Mouse (Mus musculus) heart, postnatal 0 days (tissue): ENCODE results near the gene Bnipl. TPM values are rescaled to one million over a fixed set of nuclear protein-coding genes. Genes with fewer than 3 reads are reported as not detected.

Experiments
- ATAC-seq: fragments of 200-750 bp; cut with Nextera tagmentation; 2 replicates; pipeline ENCODE4 v1.8.0; 2017; ENCODE audit warnings: low read depth, moderate number of reproducible peaks, moderate library complexity; ENCODE audit not compliant: insufficient read depth
- DNase-seq: peaks from one replicate; pipeline ENCODE4 v3.0.0-alpha.2; 2016; ENCODE audit warnings: low spot score
- H3K27ac ChIP-seq: fragments of 300-500 bp; sonication (generic); 2 replicates; pipeline ENCODE4 v1.5.1; 2014; ENCODE audit warnings: low read depth, mild to moderate bottlenecking
- H3K27me3 ChIP-seq: fragments of 300-500 bp; sonication (generic); 2 replicates; pipeline ENCODE4 v1.6.1; 2014; ENCODE audit warnings: low read length, mixed read lengths; ENCODE audit not compliant: control insufficient read depth, insufficient read depth
- H3K36me3 ChIP-seq: fragments of 300-500 bp; sonication (generic); replicated peaks from 2 replicates; pipeline ENCODE4 v1.6.1; 2014; ENCODE audit warnings: low read length, mixed read lengths; ENCODE audit not compliant: control insufficient read depth, insufficient read depth
- H3K4me1 ChIP-seq: fragments of 300-500 bp; sonication (generic); 2 replicates; pipeline ENCODE4 v1.6.1; 2014; ENCODE audit warnings: antibody characterized with exemption; ENCODE audit not compliant: control insufficient read depth, insufficient read depth
- H3K4me2 ChIP-seq: fragments of 300-500 bp; sonication (generic); 2 replicates; pipeline ENCODE4 v1.6.1; 2014; ENCODE audit warnings: low read depth, mild to moderate bottlenecking, low read length, moderate library complexity
- H3K4me3 ChIP-seq: fragments of 300-500 bp; sonication (generic); 2 replicates; pipeline ENCODE4 v1.5.1; 2014; ENCODE audit warnings: low read depth, low read length
- H3K9ac ChIP-seq: fragments of 300-500 bp; sonication (generic); replicated peaks from 2 replicates; pipeline ENCODE4 v1.6.1; 2014; ENCODE audit warnings: low read depth, low read length, mixed read lengths
- H3K9me3 ChIP-seq: fragments of 300-500 bp; sonication (generic); replicated peaks from 2 replicates; pipeline ENCODE4 v1.6.1; 2016; ENCODE audit warnings: low read length; ENCODE audit not compliant: control insufficient read depth
- CTCF ChIP-seq: IDR thresholded peaks from 2 replicates; pipeline ENCODE4 v1.5.1; 2016; ENCODE audit warnings: antibody characterized with exemption, control low read depth, low read depth
- EP300 ChIP-seq: IDR thresholded peaks from 2 replicates; pipeline ENCODE4 v1.6.1; 2016; ENCODE audit warnings: antibody characterized with exemption, low read depth
- WGBS: fragments of 180-500 bp; shearing (Covaris S2); extraction: QIAGEN DNeasy Blood & Tissue Kit; methylation state at CpG from one replicate; pipeline ENCODE4 v1.1.7; 2014; 5-methylcytosine and 5-hydroxymethylcytosine counted together
- polyA plus RNA-seq: library from polyadenylated mRNA; unstranded; fragments of >200 nt; fragmentation: Nextera tagmentation; extraction: Ambion mirVana; gene quantifications from 2 replicates; pipeline ENCODE4 v1.2.1, GENCODE M21; 2015
- total RNA-seq: library from RNA; depleted of rRNA; stranded (reverse); fragments of >200 nt; gene quantifications from 2 replicates; pipeline ENCODE4 v1.2.3, GENCODE M21; 2014; ENCODE audit warnings: low replicate concordance

Bnipl gene
- total and polyA plus RNA-seq, 2 experiments from 2014 or later = 3.9 TPM; not detected in 1

DNA sequence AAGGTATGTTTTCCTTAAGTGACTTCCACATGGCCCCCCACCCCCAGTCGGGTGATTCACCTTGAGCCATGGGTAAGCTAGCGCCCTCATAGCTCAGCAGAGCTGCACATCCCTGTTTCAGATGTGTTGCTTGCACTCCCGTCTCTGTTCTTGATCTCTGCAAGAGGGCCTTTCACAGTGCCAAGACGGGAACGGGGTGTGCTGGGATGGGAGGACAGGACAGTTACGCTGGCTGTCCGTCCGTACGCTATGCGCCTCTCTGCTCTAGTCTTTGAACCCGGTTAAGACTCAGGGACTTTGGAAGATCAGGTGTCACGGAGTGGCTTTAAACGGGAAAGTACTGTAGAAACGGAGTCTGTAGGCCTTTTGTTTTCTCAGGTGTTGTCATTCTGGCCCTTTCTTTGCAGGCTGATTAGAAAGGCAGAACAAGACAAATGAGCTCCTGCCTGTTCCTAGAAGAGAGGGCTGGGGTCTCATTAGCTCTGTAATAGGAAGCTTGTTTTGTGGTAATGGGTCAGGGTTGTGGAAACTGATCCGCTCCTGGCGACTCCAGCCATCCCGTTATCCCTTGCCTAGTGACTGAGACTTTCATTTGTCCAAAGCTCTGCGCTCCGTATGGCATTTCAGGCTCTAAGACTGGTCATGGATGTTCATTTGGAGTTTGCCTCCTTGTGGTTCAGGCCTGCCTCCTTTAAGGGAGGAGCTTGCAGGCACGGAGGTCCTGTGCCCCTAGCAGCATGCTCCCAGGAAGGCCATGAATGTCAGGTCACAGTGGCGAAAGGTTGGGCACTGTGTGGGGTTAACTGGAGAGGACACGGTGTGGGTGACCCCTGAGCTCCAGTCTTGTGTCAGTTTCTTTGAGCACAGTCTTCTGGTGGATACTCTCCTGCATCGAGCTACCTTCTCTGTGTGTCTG, 15.3 kb downstream of the Bnipl start:
- no peaks in the 10 kb centered on the region for H3K9me3 ChIP-seq
- no peak for DNase-seq
- WGBS = 88% methylated on average over 23 of the region's 23 CpGs
- H3K4me2 ChIP-seq = no peak overlapping the region
- TF ChIP-seq EP300 (no peak), CTCF (no peak)
- no peak overlapping the region for H3K27ac ChIP-seq
- no peak overlapping the region for H3K9ac ChIP-seq
- H3K4me3 ChIP-seq = no peak overlapping the region
- ATAC-seq = no peak
- H3K27me3 ChIP-seq = no peaks in the 10 kb centered on the region
- peaks cover 19% of the 10 kb centered on the region for H3K4me1 ChIP-seq
- H3K36me3 ChIP-seq = peaks cover 54% of the 10 kb centered on the region

DNA sequence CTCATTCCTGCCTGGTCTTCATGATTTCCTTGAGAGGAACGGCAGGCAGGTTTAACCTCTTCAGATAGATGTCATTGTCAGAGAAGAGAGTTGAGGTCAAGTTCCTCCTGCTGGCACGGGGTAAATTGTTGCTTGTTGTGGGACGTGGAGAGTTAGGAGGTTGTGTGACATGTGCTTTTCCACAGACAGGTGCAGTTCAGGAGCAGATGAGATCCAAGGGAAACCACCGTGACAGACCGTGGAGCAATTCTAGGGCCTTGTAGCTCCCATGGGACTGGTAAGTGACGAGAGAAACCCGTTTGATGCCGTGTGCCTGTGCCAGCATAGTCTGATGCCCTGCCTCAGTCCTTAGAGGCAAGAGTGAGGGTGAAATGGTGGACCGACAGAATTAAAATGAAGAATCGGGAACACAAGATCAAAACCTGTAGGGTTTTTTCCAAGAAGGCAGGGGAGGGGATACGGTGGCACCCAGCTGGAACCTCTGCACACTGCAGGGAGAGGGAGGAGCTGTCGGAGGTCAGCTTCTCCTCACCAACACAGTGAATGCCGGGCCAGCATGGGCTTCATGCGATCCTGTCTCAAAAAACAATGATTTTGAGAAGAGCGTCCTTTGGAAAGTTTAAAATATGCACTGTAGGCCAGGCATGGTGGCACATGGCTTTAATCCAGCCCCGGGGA, 17.6 kb downstream of the Bnipl start:
- no peaks in the 10 kb centered on the region for H3K27me3 ChIP-seq
- WGBS = 79% methylated on average over 16 of the region's 16 CpGs

DNA sequence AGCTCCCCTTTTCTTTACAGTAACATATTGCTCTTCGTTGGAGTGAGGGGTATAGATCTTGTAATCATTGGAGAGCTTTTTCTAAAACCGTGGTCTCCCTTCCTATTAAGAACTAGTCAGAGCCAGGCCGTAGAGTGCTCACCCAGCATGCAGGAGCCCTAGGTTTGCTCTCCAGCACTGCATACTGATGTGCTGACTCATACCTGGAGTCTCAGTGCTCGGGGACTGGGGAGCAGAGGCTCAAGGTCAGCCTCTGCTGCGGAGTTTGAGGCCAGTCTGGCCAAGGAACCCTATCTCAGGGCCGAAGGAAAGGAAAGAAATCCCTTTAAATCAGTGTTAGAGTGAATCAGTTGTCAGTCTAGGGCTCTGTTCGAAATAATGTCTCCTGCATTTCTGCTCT, 18.2 kb downstream of the Bnipl start:
- DNase-seq = no peak
- H3K36me3 ChIP-seq = peaks cover 54% of the 10 kb centered on the region
- TF ChIP-seq EP300 = no peak
- WGBS = 40% methylated on average over 7 of the region's 7 CpGs
- no peaks in the 10 kb centered on the region for H3K9me3 ChIP-seq
- no peak overlapping the region for H3K4me3 ChIP-seq
- no peak overlapping the region for H3K4me2 ChIP-seq
- ATAC-seq = no peak
- peaks cover 23% of the 10 kb centered on the region for H3K4me1 ChIP-seq
- H3K27me3 ChIP-seq = no peaks in the 10 kb centered on the region
- H3K27ac ChIP-seq = no peak overlapping the region
- no peak overlapping the region for H3K9ac ChIP-seq

More for the DNA sequence above, 17.6 kb downstream of the Bnipl start:
- Histone ChIP-seq H3K4me1 (peaks cover 25% of the 10 kb centered on the region), H3K4me2 (no peak overlapping the region), H3K36me3 (peaks cover 54% of the 10 kb centered on the region), H3K9me3 (no peaks in the 10 kb centered on the region), H3K9ac (no peak overlapping the region), H3K4me3 (no peak overlapping the region), H3K27ac (no peak overlapping the region)
- TF ChIP-seq EP300 (no peak), CTCF (no peak)
- ATAC-seq = no peak
- DNase-seq = no peak

DNA sequence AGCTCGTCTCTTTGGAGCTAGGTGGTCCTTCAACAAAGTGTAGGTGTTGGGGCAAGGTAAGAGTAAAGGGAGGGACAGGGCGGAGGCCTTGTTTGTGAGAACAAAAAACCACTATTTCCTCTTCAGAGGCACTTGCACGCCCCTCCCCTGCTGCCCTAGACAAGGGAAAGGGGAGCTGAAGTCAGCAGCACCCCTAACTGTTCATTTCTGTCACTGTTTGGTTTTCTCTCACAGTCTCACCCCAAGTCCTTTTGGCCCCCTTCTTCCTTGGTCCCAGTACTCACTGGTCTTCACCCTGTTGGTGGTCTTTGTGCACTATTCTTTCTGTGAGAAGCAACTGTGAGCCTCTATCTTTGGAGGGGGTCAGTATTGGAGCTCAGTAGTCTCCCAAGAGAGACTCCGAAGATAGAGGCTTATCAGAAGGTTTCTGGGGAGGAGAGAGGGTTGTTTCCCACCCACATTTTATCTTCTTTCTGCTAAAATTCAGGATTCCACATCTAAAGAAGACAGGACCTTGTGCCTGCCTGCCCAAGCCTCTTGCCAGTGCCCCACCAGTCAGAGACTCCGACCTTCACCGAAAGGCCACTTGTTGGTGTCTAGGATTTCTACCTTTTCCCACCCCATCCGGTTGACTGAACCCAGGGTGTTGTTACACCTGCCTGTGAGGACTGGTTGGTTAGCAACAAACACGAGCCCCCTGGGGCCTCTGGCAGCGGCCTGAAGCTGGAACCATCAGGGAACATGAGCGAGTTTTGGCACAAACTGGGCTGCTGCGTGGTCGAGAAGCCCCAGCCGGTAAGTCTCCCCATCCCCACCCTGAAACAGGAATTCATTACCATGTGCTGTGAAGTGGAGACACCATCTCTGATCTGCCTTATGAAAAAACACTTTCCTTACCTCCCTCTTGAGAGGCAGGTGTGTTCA, 19.4 kb downstream of the Bnipl start, which contains the start of gene Mllt11:
Mllt11 (minus strand) TSS at position 874 of the 924 bp plus-strand sequence.
- WGBS = 69% methylated on average over 13 of the region's 13 CpGs
- H3K9ac ChIP-seq = 0 out of 2 replicates have a peak within 1 kb of the TSS, but pooled peaks have one; percentile 91
- H3K36me3 ChIP-seq = peaks cover 50% of the 10 kb centered on the region
- no peak for ATAC-seq
- H3K4me3 ChIP-seq = peak within 1 kb of the TSS; percentile 89; the same call in 1 of the 2 replicates
- TF ChIP-seq EP300 = no peak
- TF ChIP-seq CTCF = no peak
- no peaks in the 10 kb centered on the region for H3K9me3 ChIP-seq
- peaks cover 24% of the 10 kb centered on the region for H3K4me1 ChIP-seq
- peak within 1 kb of the TSS; percentile 81 for H3K4me2 ChIP-seq
- H3K27me3 ChIP-seq = no peaks in the 10 kb centered on the region
- H3K27ac ChIP-seq = peak within 1 kb of the TSS; percentile 94
- DNase-seq = no peak
